Mouse (Mus musculus): ENCODE results near the gene Immp2l. TPM values are rescaled to one million over a fixed set of nuclear protein-coding genes. Genes with fewer than 3 reads are reported as not detected.

Immp2l gene
- polyA plus RNA-seq, 1 experiment from 2014 or later = 16.3 TPM

DNA sequence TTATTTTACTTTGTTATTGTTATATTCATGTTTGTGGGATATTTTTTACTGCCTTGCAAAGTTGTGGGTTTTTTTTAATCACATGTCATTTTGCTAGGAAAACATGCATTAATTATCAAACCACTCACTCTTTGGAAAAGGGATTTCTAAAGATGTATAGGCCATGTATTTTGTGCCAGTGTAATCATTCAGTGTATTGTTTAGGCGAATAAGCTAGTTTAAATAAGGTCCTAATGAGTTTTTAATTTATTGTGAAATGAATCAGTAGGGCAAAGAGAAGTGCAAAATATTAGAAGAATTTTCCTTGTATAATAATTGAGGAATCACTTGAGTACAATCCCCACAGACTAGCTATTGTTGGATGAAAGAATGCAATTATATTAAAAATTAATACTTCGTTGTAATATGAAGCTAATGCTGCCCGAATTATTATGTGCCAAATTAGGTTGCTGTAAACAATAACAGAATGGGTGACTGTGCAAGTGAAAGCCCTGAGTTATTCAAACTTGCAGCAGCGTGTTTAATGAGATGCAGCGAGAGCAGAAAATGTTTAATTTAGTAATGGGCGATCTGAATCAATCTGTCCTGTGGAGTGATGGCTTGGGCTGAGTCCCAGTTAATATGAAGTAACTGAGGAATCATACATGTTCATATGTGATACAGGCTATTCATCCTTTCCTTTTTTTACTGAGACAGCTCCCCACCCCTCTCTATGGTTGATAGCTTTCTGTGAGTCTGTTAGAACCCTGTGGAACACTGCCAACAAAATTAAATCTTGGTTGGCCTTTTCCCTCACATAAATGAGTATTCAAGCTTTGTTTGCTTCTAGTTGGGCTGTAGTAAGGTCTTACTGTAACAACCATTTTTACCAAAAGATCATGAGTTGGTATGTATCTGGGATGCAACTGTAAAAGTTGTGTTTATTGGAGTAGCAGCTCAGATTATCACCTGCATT lies 285.1 kb downstream of the Immp2l start:
- Histone ChIP-seq H3K27me3 (ENCODE audit: control insufficient read depth, insufficient read depth, low read length) (no peaks in the 10 kb centered on the region), H3K4me3 (replicated peaks; ENCODE audit: low read length) (no peak overlapping the region), H3K4me1 (ENCODE audit: control insufficient read depth, insufficient read depth, low read length) (no peaks in the 10 kb centered on the region), H3K4me2 (ENCODE audit: low read depth, low read length) (no peak overlapping the region), H3K27ac (ENCODE audit: low read length) (no peak overlapping the region), H3K36me3 (ENCODE audit: control insufficient read depth, insufficient read depth, low read length) (no peaks in the 10 kb centered on the region), H3K9ac (ENCODE audit: low read length) (no peak overlapping the region), H3K9me3 (replicated peaks; ENCODE audit: control insufficient read depth, low read length) (no peaks in the 10 kb centered on the region)
- ATAC-seq (ENCODE audit: insufficient read depth, low FRiP score) = no peak
- 77% methylated on average over 6 of the region's 6 CpGs for WGBS

DNA sequence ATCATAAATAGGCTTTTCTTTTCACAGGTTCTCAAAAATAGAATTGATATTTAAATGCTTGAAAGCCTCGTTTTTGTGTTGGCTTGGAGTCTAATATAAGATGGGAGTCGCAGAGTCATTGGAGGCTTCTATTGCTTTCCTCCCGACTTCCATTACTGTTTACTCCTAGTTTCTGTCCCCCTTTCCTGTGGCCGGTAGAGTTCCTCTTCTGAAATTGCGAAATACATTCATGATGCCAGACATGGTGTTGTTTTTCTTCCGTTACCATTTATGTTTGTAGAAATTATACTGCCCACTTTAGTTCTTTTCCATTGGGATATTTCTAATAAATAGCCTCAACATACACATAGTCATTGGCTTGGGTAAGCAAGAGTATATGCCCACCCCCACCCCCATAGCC lies 289.5 kb downstream of the Immp2l start:
- no peaks in the 10 kb centered on the region for H3K9me3 ChIP-seq (replicated peaks; ENCODE audit: control insufficient read depth, low read length)
- no peak overlapping the region for H3K4me2 ChIP-seq (ENCODE audit: low read depth, low read length)
- no peak overlapping the region for H3K9ac ChIP-seq (ENCODE audit: low read length)
- H3K4me3 ChIP-seq (replicated peaks; ENCODE audit: low read length) = no peak overlapping the region
- H3K4me1 ChIP-seq (ENCODE audit: control insufficient read depth, insufficient read depth, low read length) = 0 out of 2 replicates have a peak, but pooled peaks cover 3% of the 10 kb centered on the region
- no peaks in the 10 kb centered on the region for H3K27me3 ChIP-seq (ENCODE audit: control insufficient read depth, insufficient read depth, low read length)
- 83% methylated on average over 6 of the region's 6 CpGs for WGBS
- H3K36me3 ChIP-seq (ENCODE audit: control insufficient read depth, insufficient read depth, low read length) = no peaks in the 10 kb centered on the region
- no peak overlapping the region for H3K27ac ChIP-seq (ENCODE audit: low read length)
- no peak for ATAC-seq (ENCODE audit: insufficient read depth, low FRiP score)

DNA sequence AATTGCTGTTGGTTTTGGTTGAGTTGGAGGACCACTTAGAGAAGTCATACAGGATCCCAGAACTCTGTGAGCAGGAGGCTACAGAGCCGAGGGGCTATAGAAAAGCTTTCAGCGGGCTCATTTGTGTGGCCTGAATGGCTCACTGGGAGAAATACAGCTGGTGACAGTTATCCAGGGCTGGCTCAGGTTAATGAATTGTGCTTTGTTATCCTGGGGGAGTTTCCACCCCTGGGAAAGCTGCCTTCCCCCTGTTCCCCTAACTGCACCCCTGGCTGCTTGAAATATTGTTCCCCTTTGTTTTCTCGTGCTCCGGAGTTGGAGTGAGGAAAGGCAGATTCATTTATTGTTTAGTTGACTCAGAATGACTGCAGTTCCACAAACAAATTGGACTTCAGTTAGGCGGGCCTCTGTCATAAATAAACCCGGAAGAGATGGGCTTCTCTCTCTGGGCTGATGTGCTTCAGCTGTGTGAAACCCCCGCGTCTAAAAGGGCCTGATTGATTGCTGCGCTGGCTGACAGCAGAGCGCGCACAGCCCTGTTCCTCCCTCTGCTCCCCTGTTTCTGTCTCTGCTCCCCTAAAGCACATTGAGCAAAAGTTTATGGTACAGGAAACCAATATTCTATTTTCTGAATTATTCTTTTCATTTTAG lies 291.0 kb downstream of the Immp2l start:
- no peaks in the 10 kb centered on the region for H3K36me3 ChIP-seq (ENCODE audit: control insufficient read depth, insufficient read depth, low read length)
- WGBS = 23% methylated on average over 11 of the region's 11 CpGs
- no peak overlapping the region for H3K27ac ChIP-seq (ENCODE audit: low read length)
- no peak overlapping the region for H3K4me3 ChIP-seq (replicated peaks; ENCODE audit: low read length)
- no peak for ATAC-seq (ENCODE audit: insufficient read depth, low FRiP score)
- no peaks in the 10 kb centered on the region for H3K9me3 ChIP-seq (replicated peaks; ENCODE audit: control insufficient read depth, low read length)
- H3K9ac ChIP-seq (ENCODE audit: low read length) = no peak overlapping the region
- H3K4me2 ChIP-seq (ENCODE audit: low read depth, low read length) = no peak overlapping the region
- no peaks in the 10 kb centered on the region for H3K27me3 ChIP-seq (ENCODE audit: control insufficient read depth, insufficient read depth, low read length)
- 0 out of 2 replicates have a peak, but pooled peaks cover 3% of the 10 kb centered on the region for H3K4me1 ChIP-seq (ENCODE audit: control insufficient read depth, insufficient read depth, low read length)

DNA sequence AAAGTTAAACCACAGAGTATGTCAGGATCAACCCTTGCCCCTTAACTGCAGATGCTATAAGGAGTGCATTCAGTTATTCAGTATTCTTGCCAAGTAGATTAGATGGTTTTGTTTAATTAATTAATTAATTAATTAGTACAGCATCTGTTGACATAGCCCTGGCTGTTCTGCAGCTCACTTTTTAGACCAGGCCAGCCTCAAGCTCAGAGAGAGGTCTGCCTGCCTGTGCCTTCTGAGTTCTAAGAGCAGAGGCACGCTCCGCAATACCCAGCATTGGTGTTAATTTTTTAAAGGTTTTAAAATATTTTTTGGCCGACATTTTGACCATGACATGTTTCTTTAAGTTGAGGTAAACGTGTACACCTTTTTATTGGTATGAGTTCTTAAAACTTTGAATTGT lies 292.0 kb downstream of the Immp2l start:
- Histone ChIP-seq H3K27me3 (ENCODE audit: control insufficient read depth, insufficient read depth, low read length) (no peaks in the 10 kb centered on the region), H3K4me2 (ENCODE audit: low read depth, low read length) (no peak overlapping the region), H3K9me3 (replicated peaks; ENCODE audit: control insufficient read depth, low read length) (no peaks in the 10 kb centered on the region), H3K4me1 (ENCODE audit: control insufficient read depth, insufficient read depth, low read length) (0 out of 2 replicates have a peak, but pooled peaks cover 3% of the 10 kb centered on the region), H3K4me3 (replicated peaks; ENCODE audit: low read length) (no peak overlapping the region), H3K36me3 (ENCODE audit: control insufficient read depth, insufficient read depth, low read length) (no peaks in the 10 kb centered on the region), H3K9ac (ENCODE audit: low read length) (no peak overlapping the region), H3K27ac (ENCODE audit: low read length) (no peak overlapping the region)
- ATAC-seq (ENCODE audit: insufficient read depth, low FRiP score) = no peak
- 87% methylated on average over 4 of the region's 4 CpGs for WGBS

DNA sequence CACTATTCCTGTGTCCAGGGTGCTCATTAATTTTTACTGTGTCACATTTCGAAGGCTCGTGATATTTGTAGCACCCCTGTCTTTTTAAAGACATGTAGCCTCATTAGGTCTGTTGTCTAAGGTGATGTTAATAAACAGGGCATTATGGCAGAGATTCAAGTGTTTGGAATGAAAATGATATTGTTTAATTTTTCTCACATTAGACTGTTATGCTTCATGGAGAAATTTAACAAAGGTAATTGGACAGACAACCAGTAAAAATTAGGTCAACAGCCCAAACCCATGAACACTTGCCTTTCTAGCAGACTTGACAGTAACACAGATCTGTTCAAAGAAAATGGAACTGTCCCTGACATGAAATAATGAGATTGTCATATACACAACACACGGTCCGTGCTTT lies 292.5 kb downstream of the Immp2l start:
- Histone ChIP-seq H3K4me3 (replicated peaks; ENCODE audit: low read length) (no peak overlapping the region), H3K4me2 (ENCODE audit: low read depth, low read length) (no peak overlapping the region), H3K4me1 (ENCODE audit: control insufficient read depth, insufficient read depth, low read length) (0 out of 2 replicates have a peak, but pooled peaks cover 3% of the 10 kb centered on the region), H3K36me3 (ENCODE audit: control insufficient read depth, insufficient read depth, low read length) (no peaks in the 10 kb centered on the region), H3K9ac (ENCODE audit: low read length) (no peak overlapping the region), H3K9me3 (replicated peaks; ENCODE audit: control insufficient read depth, low read length) (no peaks in the 10 kb centered on the region), H3K27me3 (ENCODE audit: control insufficient read depth, insufficient read depth, low read length) (no peaks in the 10 kb centered on the region), H3K27ac (ENCODE audit: low read length) (no peak overlapping the region)
- 85% methylated on average over 4 of the region's 4 CpGs for WGBS
- ATAC-seq (ENCODE audit: insufficient read depth, low FRiP score) = no peak

DNA sequence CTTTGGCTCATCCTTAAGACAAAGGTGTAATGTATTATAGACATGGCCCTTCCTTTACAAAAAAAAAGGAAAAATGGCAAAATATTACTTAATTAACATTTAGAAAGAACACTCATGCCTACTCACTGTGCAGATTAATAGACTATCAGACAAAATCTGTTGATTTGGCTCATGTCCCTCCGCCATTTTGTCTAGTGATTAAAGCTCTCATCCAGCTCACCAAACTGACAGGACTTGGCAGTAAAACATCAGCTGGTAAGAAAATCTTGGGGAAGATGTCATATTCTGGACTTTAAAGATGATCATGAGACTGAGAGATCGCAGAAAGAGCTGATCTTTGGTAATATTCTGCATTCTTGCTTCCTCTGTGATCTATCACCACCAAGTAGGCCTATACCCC lies 293.5 kb downstream of the Immp2l start:
- Histone ChIP-seq H3K9me3 (replicated peaks; ENCODE audit: control insufficient read depth, low read length) (no peaks in the 10 kb centered on the region), H3K9ac (ENCODE audit: low read length) (no peak overlapping the region), H3K27me3 (ENCODE audit: control insufficient read depth, insufficient read depth, low read length) (no peaks in the 10 kb centered on the region), H3K27ac (ENCODE audit: low read length) (no peak overlapping the region), H3K4me2 (ENCODE audit: low read depth, low read length) (no peak overlapping the region), H3K36me3 (ENCODE audit: control insufficient read depth, insufficient read depth, low read length) (no peaks in the 10 kb centered on the region), H3K4me1 (ENCODE audit: control insufficient read depth, insufficient read depth, low read length) (0 out of 2 replicates have a peak, but pooled peaks cover 3% of the 10 kb centered on the region), H3K4me3 (replicated peaks; ENCODE audit: low read length) (no peak overlapping the region)
- ATAC-seq (ENCODE audit: insufficient read depth, low FRiP score) = no peak
- WGBS = 91% methylated on average over 2 of the region's 2 CpGs

DNA sequence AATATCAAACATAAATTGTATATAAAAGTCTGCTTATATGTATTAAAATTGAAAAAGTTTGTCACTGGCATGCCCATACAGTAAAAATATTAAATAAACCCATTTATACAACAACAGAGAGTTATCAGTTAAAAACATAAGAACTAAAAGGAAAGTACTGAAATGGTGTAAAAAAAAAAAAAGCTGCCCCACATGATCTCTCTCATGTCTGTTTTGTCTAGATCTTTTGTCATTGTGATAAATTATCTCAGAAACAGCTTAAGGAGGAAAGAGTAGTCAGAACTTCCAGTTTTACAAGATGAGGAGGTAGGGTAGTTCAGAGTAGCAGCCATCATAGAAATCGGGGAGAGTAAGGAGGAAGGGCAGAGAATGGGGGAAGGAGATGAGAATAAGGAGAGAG lies 298.1 kb downstream of the Immp2l start:
- Histone ChIP-seq H3K36me3 (ENCODE audit: control insufficient read depth, insufficient read depth, low read length) (no peaks in the 10 kb centered on the region), H3K9me3 (replicated peaks; ENCODE audit: control insufficient read depth, low read length) (no peaks in the 10 kb centered on the region), H3K9ac (ENCODE audit: low read length) (no peak overlapping the region), H3K4me1 (ENCODE audit: control insufficient read depth, insufficient read depth, low read length) (no peaks in the 10 kb centered on the region), H3K27me3 (ENCODE audit: control insufficient read depth, insufficient read depth, low read length) (no peaks in the 10 kb centered on the region), H3K4me3 (replicated peaks; ENCODE audit: low read length) (no peak overlapping the region), H3K27ac (ENCODE audit: low read length) (no peak overlapping the region), H3K4me2 (ENCODE audit: low read depth, low read length) (no peak overlapping the region)
- no peak for ATAC-seq (ENCODE audit: insufficient read depth, low FRiP score)
- 17% methylated on average over 1 of the region's 1 CpGs for WGBS

DNA sequence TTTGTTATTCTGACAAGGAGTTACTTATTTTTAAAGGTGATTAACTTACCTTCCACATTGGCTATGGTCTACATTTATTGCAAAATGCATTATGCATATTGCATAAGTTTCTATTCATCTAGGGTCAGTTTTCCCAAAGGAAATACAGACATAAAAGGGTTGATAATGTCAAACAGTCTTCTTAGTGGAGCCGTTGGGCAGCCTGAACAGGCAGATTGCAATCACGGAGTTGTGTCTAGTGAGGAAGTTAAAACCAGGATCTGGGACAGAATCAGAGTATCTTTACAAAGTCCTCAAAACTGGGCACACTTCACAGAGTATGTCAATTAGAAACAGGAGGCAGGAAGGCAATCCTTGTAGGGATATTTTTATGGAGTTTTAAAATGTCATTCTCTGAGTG lies 300.5 kb downstream of the Immp2l start:
- H3K36me3 ChIP-seq (ENCODE audit: control insufficient read depth, insufficient read depth, low read length) = no peaks in the 10 kb centered on the region
- 80% methylated on average over 2 of the region's 2 CpGs for WGBS
- ATAC-seq (ENCODE audit: insufficient read depth, low FRiP score) = no peak

DNA sequence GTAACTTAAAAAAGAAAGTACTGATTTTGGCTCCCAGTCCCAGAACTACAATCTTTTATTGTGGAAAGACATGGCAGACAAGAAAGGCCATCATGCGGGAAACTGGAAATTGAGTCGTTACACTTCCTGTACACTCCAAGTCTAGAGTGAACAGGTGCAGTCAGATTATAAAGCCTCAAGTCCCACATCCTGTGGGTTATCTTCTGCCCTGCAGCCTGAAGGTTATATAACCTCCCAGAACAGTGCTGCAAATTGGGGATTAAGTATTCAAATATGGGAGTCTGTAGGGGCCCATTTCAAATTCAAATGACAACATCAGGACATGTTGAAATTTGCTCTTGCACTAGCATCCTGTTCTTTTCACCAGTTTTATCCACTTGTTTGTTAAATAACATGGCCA lies 301.9 kb downstream of the Immp2l start:
- Histone ChIP-seq H3K9me3 (replicated peaks; ENCODE audit: control insufficient read depth, low read length) (no peaks in the 10 kb centered on the region), H3K27ac (ENCODE audit: low read length) (no peak overlapping the region), H3K36me3 (ENCODE audit: control insufficient read depth, insufficient read depth, low read length) (no peaks in the 10 kb centered on the region), H3K4me1 (ENCODE audit: control insufficient read depth, insufficient read depth, low read length) (no peaks in the 10 kb centered on the region), H3K4me3 (replicated peaks; ENCODE audit: low read length) (no peak overlapping the region), H3K27me3 (ENCODE audit: control insufficient read depth, insufficient read depth, low read length) (no peaks in the 10 kb centered on the region), H3K4me2 (ENCODE audit: low read depth, low read length) (no peak overlapping the region), H3K9ac (ENCODE audit: low read length) (no peak overlapping the region)
- ATAC-seq (ENCODE audit: insufficient read depth, low FRiP score) = no peak
- 86% methylated on average over 2 of the region's 2 CpGs for WGBS

More for the DNA sequence above, 300.5 kb downstream of the Immp2l start:
- Histone ChIP-seq H3K9ac (ENCODE audit: low read length) (no peak overlapping the region), H3K9me3 (replicated peaks; ENCODE audit: control insufficient read depth, low read length) (no peaks in the 10 kb centered on the region), H3K4me2 (ENCODE audit: low read depth, low read length) (no peak overlapping the region), H3K4me1 (ENCODE audit: control insufficient read depth, insufficient read depth, low read length) (no peaks in the 10 kb centered on the region), H3K4me3 (replicated peaks; ENCODE audit: low read length) (no peak overlapping the region), H3K27me3 (ENCODE audit: control insufficient read depth, insufficient read depth, low read length) (no peaks in the 10 kb centered on the region), H3K27ac (ENCODE audit: low read length) (no peak overlapping the region)
